31 mouse cellular contexts compared by ENCODE assay signal in the genomic region with DNA sequence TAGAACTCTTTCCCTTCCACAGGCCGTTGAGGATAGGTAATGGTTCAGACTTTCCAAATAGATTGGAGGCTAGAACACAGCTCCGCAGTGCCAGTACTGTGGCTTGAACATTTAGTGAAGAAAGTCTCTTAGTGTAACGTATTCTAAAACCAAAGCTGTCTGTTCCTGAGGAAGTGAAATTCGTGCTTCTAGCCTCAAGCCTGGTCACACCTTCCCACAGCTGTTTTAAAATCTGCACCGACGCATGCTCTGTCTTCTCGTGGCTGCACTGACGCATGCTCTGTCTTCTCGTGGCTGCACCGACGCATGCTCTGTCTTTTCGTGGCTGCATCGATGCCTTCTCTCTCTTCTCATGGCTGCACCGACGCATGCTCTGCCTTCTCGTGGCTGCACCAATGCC. TPM values are rescaled to one million over a fixed set of nuclear protein-coding genes. Genes with fewer than 3 reads are reported as not detected.
DNase-seq lines count a peak whose midpoint lies in the region; ATAC-seq and TF ChIP-seq lines count a peak whose summit lies in the region.
"Had no signal": no experiment of that assay in that cellular context is flagged by ENCODE, and none has a peak within 500 bp of the region (broad histone marks: within the 10 kb centered on the region; RNA-seq: fewer than 3 reads in every experiment).

No protein-coding gene starts in this region.

- TF ChIP-seq EP300 in lung, postnatal 0 days (IDR thresholded peaks at IDR 0.05) = no peak
- peak; percentile 52; the same call in 1 of the 2 replicates for TF ChIP-seq EP300 in CH12.LX (IDR thresholded peaks at IDR 0.05; ENCODE audit: low read length)

- H3K9ac ChIP-seq in lung, postnatal 0 days (replicated peaks; ENCODE audit: low read depth) = no peak overlapping the region
- H3K9ac ChIP-seq in CH12.LX (ENCODE audit: insufficient read depth, low read depth) = no peak overlapping the region
- H3K9ac ChIP-seq: hindbrain, embryonic 12.5 days; limb, embryonic 13.5 days; liver, embryonic 12.5 days had no signal

- H3K4me3 ChIP-seq in lung, postnatal 0 days (ENCODE audit: low read depth, low read length) = no peak overlapping the region
- H3K4me3 ChIP-seq in CH12.LX (replicated peaks in 1 of 3; ENCODE audit: low read depth in 2 of 3, low read length in 2 of 3, poor library complexity in 1 of 3) = no peak overlapping the region
- H3K4me3 ChIP-seq in spleen, adult 2 months (ENCODE audit: extremely low read depth, insufficient read depth, insufficient read length) = no peak overlapping the region
- H3K4me3 ChIP-seq: hindbrain, embryonic 12.5 days; limb, embryonic 13.5 days; liver, embryonic 12.5 days; midbrain, embryonic 10.5 days had no signal

- no peaks in the 10 kb centered on the region for H3K36me3 ChIP-seq in lung, postnatal 0 days (ENCODE audit: insufficient read depth, low read length)
- H3K36me3 ChIP-seq in CH12.LX (replicated peaks in 1 of 2; ENCODE audit: control insufficient read depth in 1 of 2, insufficient read depth in 1 of 2, low read length in 1 of 2) = no peaks in the 10 kb centered on the region
- no peaks in the 10 kb centered on the region for H3K36me3 ChIP-seq in spleen, adult 2 months (ENCODE audit: control insufficient read depth, insufficient read depth, low read length)
- H3K36me3 ChIP-seq: hindbrain, embryonic 12.5 days; limb, embryonic 13.5 days; liver, embryonic 12.5 days; midbrain, embryonic 10.5 days had no signal

- no peaks in the 10 kb centered on the region for H3K79me2 ChIP-seq in CH12.LX (replicated peaks; ENCODE audit: control insufficient read depth, extremely low read depth, insufficient read depth, poor library complexity, severe bottlenecking)

- no peaks in the 10 kb centered on the region for H3K4me1 ChIP-seq in lung, postnatal 0 days (ENCODE audit: insufficient read depth, low read depth, low read length)
- H3K4me1 ChIP-seq in CH12.LX (ENCODE audit: control insufficient read depth in 1 of 2, insufficient read depth in 2 of 2) = peaks cover 10 to 26% of the 10 kb centered on the region in 2 experiments
- peaks cover 7% of the 10 kb centered on the region; the same call in 1 of the 2 replicates for H3K4me1 ChIP-seq in spleen, adult 2 months (ENCODE audit: control insufficient read depth, insufficient read depth, insufficient read length)
- H3K4me1 ChIP-seq: hindbrain, embryonic 12.5 days; limb, embryonic 13.5 days had no signal

- no peak overlapping the region for H3K4me2 ChIP-seq in lung, postnatal 0 days (replicated peaks; ENCODE audit: low read depth, low read length)
- H3K4me2 ChIP-seq in CH12.LX (ENCODE audit: insufficient read depth, low read depth, poor library complexity, severe bottlenecking) = no peak overlapping the region
- H3K4me2 ChIP-seq: hindbrain, embryonic 12.5 days; limb, embryonic 13.5 days; liver, embryonic 12.5 days had no signal

- TF ChIP-seq RAD21 in CH12.LX (IDR thresholded peaks at IDR 0.05; ENCODE audit: low read depth, low read length) = no peak

- in situ Hi-C loops in CH12.LX (cut with MboI; ENCODE audit: low pct_ligation_motif_present, low pct_unique_long_range_greater_than_20kb, low sequenced_read_pairs) = no loop called here

- no peak for TF ChIP-seq CTCF in lung, postnatal 0 days (IDR thresholded peaks at IDR 0.05)
- no peak for TF ChIP-seq CTCF in CH12.LX (conservative IDR thresholded peaks at IDR 0.05 in 1 of 2, IDR thresholded peaks at IDR 0.05 in 1 of 2; ENCODE audit: low read depth in 2 of 2, low read length in 2 of 2)
- TF ChIP-seq CTCF in spleen, adult 2 months (IDR thresholded peaks at IDR 0.05; ENCODE audit: extremely low read depth, insufficient read depth, insufficient read length, insufficient replicate concordance) = no peak

- no peak for ATAC-seq in lung, postnatal 0 days
- peak; percentile 77 for ATAC-seq in megakaryocyte progenitor cell, adult 5-6 weeks (replicated peaks; ENCODE audit: poor library complexity)
- ATAC-seq in erythroblast, adult 5-6 weeks (replicated peaks; ENCODE audit: low FRiP score, poor library complexity, severe bottlenecking) = no peak
- ATAC-seq: activated CD4-positive, CD25-positive, alpha-beta regulatory T cell, adult 4 months; forebrain, embryonic 14.5 days; liver, embryonic 12.5 days; midbrain, embryonic 16.5 days had no signal

- WGBS in lung, postnatal 0 days = 83% methylated on average over 16 of the region's 16 CpGs
- WGBS in spleen, adult 2 months = 22% methylated on average over 16 of the region's 16 CpGs

- H3K9me3 ChIP-seq in lung, postnatal 0 days (ENCODE audit: low read length) = no peaks in the 10 kb centered on the region
- peaks cover 2% of the 10 kb centered on the region for H3K9me3 ChIP-seq in CH12.LX (replicated peaks; ENCODE audit: low read length)
- H3K9me3 ChIP-seq: hindbrain, embryonic 12.5 days; limb, embryonic 13.5 days; liver, embryonic 12.5 days; midbrain, embryonic 10.5 days had no signal

- dilution Hi-C loops in CH12.LX (cut with MboI; ENCODE audit: extremely low pct_ligation_motif_present, extremely low pct_unique_long_range_greater_than_20kb, low sequenced_read_pairs) = no loop called here

- no peak overlapping the region for H3K27ac ChIP-seq in lung, postnatal 0 days (ENCODE audit: low read length)
- H3K27ac ChIP-seq in CH12.LX (ENCODE audit: insufficient read depth, low read depth) = no peak overlapping the region
- H3K27ac ChIP-seq in spleen, adult 2 months (ENCODE audit: insufficient read depth, low read length) = peak overlapping the region; percentile 76
- H3K27ac ChIP-seq: hindbrain, embryonic 12.5 days; kidney, postnatal 0 days; limb, embryonic 13.5 days; liver, embryonic 12.5 days; midbrain, embryonic 10.5 days; stomach, postnatal 0 days had no signal

- TF ChIP-seq POLR2A in CH12.LX (IDR thresholded peaks at IDR 0.05; ENCODE audit: low read depth, low read length) = no peak
- TF ChIP-seq POLR2A in spleen, adult 2 months (IDR thresholded peaks at IDR 0.05; ENCODE audit: low read depth, low read length) = no peak

- peak; percentile 4 for DNase-seq in lung, postnatal 25 days (ENCODE audit: low spot score)
- DNase-seq in lung, postnatal 0 days (ENCODE audit: low spot score) = no peak
- peak; percentile 64 for DNase-seq in CH12.LX (ENCODE audit: extremely low read depth)
- peak; percentile 40 to 58 for DNase-seq in spleen, adult 2 months (ENCODE audit: low read depth in 1 of 2, low spot score in 2 of 2)
- no peak for DNase-seq in urinary bladder, postnatal 14 days (ENCODE audit: low spot score)
- DNase-seq in thymus, postnatal 36 days = no peak
- DNase-seq: adrenal gland, adult 8-10 months; cerebellum, adult 2 months; cerebellum, postnatal 25 days; gastrocnemius, postnatal 10 days; kidney, adult 11 months; layer of hippocampus, adult 9-11 months; lung, postnatal 14 days; right cerebral cortex, postnatal 4 days had no signal

- H3K27me3 ChIP-seq in lung, postnatal 0 days (replicated peaks; ENCODE audit: insufficient read depth, low read length) = no peaks in the 10 kb centered on the region
- no peaks in the 10 kb centered on the region for H3K27me3 ChIP-seq in CH12.LX (replicated peaks)
- H3K27me3 ChIP-seq in spleen, adult 2 months (ENCODE audit: control insufficient read depth, insufficient read depth, low read length) = no peaks in the 10 kb centered on the region
- H3K27me3 ChIP-seq: hindbrain, embryonic 12.5 days; limb, embryonic 13.5 days; liver, embryonic 12.5 days had no signal

TF ChIP-seq in CH12.LX, 34 proteins besides CTCF, POLR2A, EP300 and RAD21 (continues in another document):
- TF ChIP-seq USF2 (conservative IDR thresholded peaks at IDR 0.05; ENCODE audit: low read depth, low read length) (no peak), TCF12 (IDR thresholded peaks at IDR 0.05; ENCODE audit: low read depth, low read length) (no peak), PAX5 (IDR thresholded peaks at IDR 0.05; ENCODE audit: low read length) (no peak), MEF2A (IDR thresholded peaks at IDR 0.05; ENCODE audit: borderline replicate concordance, low read depth, low read length) (0 out of 2 replicates have a peak, but pooled peaks have one; percentile 23), ZMIZ1 (IDR thresholded peaks at IDR 0.05; ENCODE audit: low read depth, low read length) (no peak), JUN (IDR thresholded peaks at IDR 0.05; ENCODE audit: insufficient read depth, low read depth, low read length) (no peak), GABPA (IDR thresholded peaks at IDR 0.05; ENCODE audit: insufficient replicate concordance, low read depth, low read length) (no peak)

RNA-seq across cellular contexts. Expression of a gene that starts 6.9 kb away (rescaled TPM):
- 1.4 and 2.9 TPM in 2 replicates for polyA plus RNA-seq in lung, postnatal 0 days (2015; fragmentation: Nextera tagmentation; extraction: Ambion mirVana)
- total RNA-seq in CH12.LX (2012; rRNA removed) = not detected in 2 replicates
- total RNA-seq in CH12.LX (2014; rRNA removed) = not detected in 2 replicates
- 0.14 and 0.20 TPM in 2 replicates for polyA plus RNA-seq in CH12.LX (2012; ENCODE audit: insufficient read length, low read depth)
- total RNA-seq in megakaryocyte progenitor cell, adult 5-6 weeks (2015) = 0.22 and 1.1 TPM in 2 replicates
- total RNA-seq in megakaryocyte progenitor cell, adult 5-6 weeks (2017) = 0.24 and 0.71 TPM in 2 replicates
- 0.04 TPM in 1 of 2 replicates, not detected in the other for polyA plus RNA-seq in spleen, adult 2 months (2012; rRNA removed)
- total RNA-seq in erythroblast, adult 5-6 weeks (2015; ENCODE audit: low replicate concordance) = 0.38 and 0.63 TPM in 2 replicates
- not detected in 2 replicates for total RNA-seq in erythroblast, adult 5-6 weeks (2017; ENCODE audit: low replicate concordance)
- total RNA-seq: gastrocnemius, postnatal 10 days; heart, postnatal 25 days; left cerebral cortex, postnatal 25 days had no signal
- polyA plus RNA-seq: large intestine, adult 2 months had no signal

RNA-seq across cellular contexts. Expression of a gene that starts 34.8 kb away (rescaled TPM):
- 0.05 TPM in 1 of 2 replicates, not detected in the other for polyA plus RNA-seq in lung, postnatal 0 days (2015; fragmentation: Nextera tagmentation; extraction: Ambion mirVana)
- total RNA-seq in CH12.LX (2012; rRNA removed) = not detected in 2 replicates
- 0.08 TPM in 1 of 2 replicates, not detected in the other for total RNA-seq in CH12.LX (2014; rRNA removed)
- polyA plus RNA-seq in CH12.LX (2012; ENCODE audit: insufficient read length, low read depth) = 0.13 TPM in 1 of 2 replicates, not detected in the other
- total RNA-seq in megakaryocyte progenitor cell, adult 5-6 weeks (2015) = 0.24 TPM in 1 of 2 replicates, not detected in the other
- 0.07 TPM in 1 of 2 replicates, not detected in the other for total RNA-seq in megakaryocyte progenitor cell, adult 5-6 weeks (2017)
- polyA plus RNA-seq in spleen, adult 2 months (2012; rRNA removed) = 4.8 and 6.6 TPM in 2 replicates
- not detected in 2 replicates for total RNA-seq in erythroblast, adult 5-6 weeks (2015; ENCODE audit: low replicate concordance)
- not detected in 2 replicates for total RNA-seq in erythroblast, adult 5-6 weeks (2017; ENCODE audit: low replicate concordance)
- total RNA-seq: heart, adult 18-20 months; heart, postnatal 25 days; left cerebral cortex, postnatal 25 days had no signal
- polyA plus RNA-seq: C2C12 had no signal

RNA-seq across cellular contexts. Expression of a gene that starts 56.5 kb away (rescaled TPM):
- not detected in 2 replicates for polyA plus RNA-seq in lung, postnatal 0 days (2015; fragmentation: Nextera tagmentation; extraction: Ambion mirVana)
- total RNA-seq in CH12.LX (2012; rRNA removed) (not detected in 2 replicates), CH12.LX (2014; rRNA removed) (not detected in 2 replicates)
- not detected in 2 replicates for polyA plus RNA-seq in CH12.LX (2012; ENCODE audit: insufficient read length, low read depth)
- not detected in 2 replicates for total RNA-seq in megakaryocyte progenitor cell, adult 5-6 weeks (2015)
- total RNA-seq in megakaryocyte progenitor cell, adult 5-6 weeks (2017) = not detected in 2 replicates
- polyA plus RNA-seq in spleen, adult 2 months (2012; rRNA removed) = 0.05 TPM in 1 of 2 replicates, not detected in the other
- total RNA-seq in erythroblast, adult 5-6 weeks (2015; ENCODE audit: low replicate concordance) = not detected in 2 replicates
- not detected in 2 replicates for total RNA-seq in erythroblast, adult 5-6 weeks (2017; ENCODE audit: low replicate concordance)
- polyA plus RNA-seq: activated CD4-positive, CD25-positive, alpha-beta regulatory T cell, adult 4 months; C2C12; liver, embryonic 12.5 days; thymus, postnatal 0 days had no signal

Comparison
In these comparisons a context has a peak if more than half of its experiments do, and no peak if none do; other contexts are left out.
1. DNase-seq: peak in lung, postnatal 25 days (single experiment), CH12.LX (single experiment) and spleen, adult 2 months (2 of 2); none in lung, postnatal 0 days (single experiment), urinary bladder, postnatal 14 days (single experiment) and thymus, postnatal 36 days (0 of 2).